Mouse (Mus musculus) regulatory T cell (primary cell): ENCODE measurements around the gene Gngt2.

Experiments
- in situ Hi-C: fragments of 300-600 bp; cut with MboI, MseI; formaldehyde crosslinking; loops from one replicate; pipeline ENCODE4 v1.15.1; 2025; ENCODE audit warnings: high pct_unique_total_duplicates

Gene Gngt2

DNA sequence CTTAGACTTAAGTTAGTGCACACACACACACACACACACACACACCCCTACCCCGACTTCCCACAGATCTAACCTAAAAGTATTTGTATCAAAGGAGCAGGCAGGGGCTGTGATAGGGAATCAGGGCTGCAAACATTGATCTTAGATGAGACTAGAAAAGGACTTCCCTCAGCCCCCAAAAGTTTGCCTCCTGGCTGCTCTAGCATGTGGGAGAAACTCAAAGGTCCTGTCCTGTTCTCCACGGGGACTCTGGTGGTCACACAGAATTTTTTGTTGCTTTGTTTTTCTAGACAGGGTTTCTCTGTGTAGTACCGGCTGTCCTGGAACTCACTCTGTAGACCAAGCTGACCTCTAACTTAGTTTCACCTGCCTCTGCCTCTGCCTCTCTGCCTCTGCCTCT, 11.4 kb upstream of the Gngt2 start:
- in situ Hi-C loops, result no loop called here

GRCm38 (mm10) chr11:95826317-95827167, 10.5 kb upstream of the Gngt2 start:
- in situ Hi-C loops, result no loop called here

- in situ Hi-C loops, result no loop called here
Measured at GRCm38 (mm10) chr11:95827168-95827447, 9.9 kb upstream of the Gngt2 start.

GRCm38 (mm10) chr11:95827464-95828085, 9.4 kb upstream of the Gngt2 start:
- in situ Hi-C loops, result no loop called here

GRCm38 (mm10) chr11:95828181-95828964, 8.6 kb upstream of the Gngt2 start:
- in situ Hi-C loops, result no loop called here

GRCm38 (mm10) chr11:95829526-95830050, 7.4 kb upstream of the Gngt2 start:
- in situ Hi-C loops, result no loop called here

DNA sequence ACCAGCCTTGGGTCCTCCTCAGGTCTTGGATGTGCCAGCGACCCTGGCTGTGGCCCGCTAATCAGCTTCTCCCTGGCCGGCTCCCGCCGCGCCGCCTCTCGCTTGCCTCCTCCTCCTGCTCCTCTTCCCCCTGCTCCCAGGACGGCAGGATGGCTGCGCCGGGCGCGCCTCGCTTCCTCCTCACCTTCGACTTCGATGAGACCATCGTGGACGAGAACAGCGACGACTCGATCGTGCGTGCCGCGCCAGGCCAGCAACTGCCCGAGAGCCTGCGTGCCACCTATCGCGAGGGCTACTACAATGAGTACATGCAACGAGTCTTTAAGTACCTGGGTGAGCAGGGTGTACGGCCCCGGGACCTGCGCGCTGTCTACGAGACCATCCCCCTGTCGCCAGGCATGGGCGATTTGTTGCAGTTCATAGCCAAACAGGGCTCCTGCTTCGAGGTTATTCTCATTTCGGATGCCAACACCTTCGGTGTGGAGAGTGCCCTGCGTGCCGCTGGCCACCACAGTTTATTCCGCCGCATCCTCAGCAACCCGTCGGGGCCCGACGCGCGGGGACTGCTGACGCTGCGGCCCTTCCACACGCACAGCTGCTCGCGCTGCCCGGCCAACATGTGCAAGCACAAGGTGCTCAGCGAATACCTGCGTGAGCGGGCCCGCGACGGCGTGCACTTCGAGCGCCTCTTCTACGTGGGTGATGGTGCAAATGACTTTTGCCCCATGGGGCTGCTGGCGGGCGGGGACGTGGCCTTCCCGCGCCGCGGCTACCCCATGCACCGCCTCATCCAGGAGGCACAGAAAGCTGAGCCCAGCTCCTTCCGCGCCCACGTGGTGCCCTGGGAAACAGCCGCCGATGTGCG, 6.4 kb upstream of the Gngt2 start:
- in situ Hi-C loops, result no loop called here

DNA sequence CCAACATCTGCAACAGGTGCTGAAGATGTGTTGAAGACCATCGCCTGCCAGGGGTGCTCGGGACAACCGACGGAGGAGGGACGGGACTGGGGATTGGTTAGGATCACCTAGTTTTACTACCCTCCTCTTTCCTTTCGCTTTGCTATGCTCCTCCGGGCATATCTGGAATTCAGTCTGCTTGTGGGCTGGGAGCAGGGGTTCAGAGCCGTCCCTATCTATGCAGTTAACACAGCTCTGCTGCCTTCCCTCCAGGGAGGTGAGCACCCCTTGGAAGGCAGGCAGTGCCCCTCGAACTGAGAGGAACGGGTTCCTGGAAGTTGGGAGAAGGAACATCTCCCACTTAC, 5.8 kb upstream of the Gngt2 start:
- in situ Hi-C loops, result no loop called here

- in situ Hi-C loops, result no loop called here
Measured at GRCm38 (mm10) chr11:95831641-95832040, 5.4 kb upstream of the Gngt2 start.

DNA sequence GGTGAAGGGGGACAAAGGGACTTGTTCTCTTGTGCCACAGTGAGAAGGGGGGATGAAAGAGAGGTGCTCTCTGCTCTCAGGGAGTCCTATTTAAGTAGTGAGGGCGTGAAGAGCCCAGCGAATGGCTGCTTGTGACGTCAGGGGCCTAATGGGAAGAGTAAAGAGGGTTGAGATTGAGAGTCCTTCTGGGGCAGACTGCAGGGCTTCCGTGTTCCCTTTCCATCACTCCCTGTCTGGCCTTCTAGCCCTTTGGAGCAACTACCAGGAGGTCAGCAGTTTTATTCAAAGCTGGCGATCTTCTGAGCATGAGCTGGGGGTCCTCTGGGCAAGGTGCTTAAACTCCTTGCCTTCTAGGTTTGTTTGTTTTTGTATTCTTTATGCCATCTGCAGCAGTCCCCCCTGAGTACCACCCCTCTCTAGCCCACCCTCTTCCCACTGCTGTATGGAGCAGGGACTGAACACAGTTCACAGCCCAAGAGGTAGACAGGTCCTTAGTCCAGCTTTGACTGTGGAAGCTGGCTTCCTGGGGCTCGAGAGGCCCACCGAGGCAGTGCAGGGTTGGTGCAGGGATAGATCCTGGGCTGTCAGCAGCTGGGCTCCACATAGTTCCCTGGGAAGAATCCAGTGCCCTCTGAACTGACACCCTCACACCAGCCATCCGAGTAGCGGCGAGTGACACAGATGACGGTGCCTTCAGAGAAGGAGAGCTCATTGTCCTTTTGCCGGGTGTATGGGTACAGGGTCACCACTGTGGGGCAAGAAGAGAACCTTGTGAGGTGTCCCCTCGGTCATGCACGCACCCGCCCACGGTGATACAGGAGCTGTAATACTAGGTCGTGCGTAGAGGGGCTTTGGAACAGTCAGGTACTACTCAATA, 4.6 kb upstream of the Gngt2 start:
- in situ Hi-C loops, result no loop called here

GRCm38 (mm10) chr11:95833006-95833570, 3.9 kb upstream of the Gngt2 start:
- in situ Hi-C loops, result no loop called here

GRCm38 (mm10) chr11:95833631-95834142, 3.3 kb upstream of the Gngt2 start:
- in situ Hi-C loops, result no loop called here

- in situ Hi-C loops, result no loop called here
Measured at GRCm38 (mm10) chr11:95834143-95834667, 2.8 kb upstream of the Gngt2 start.

DNA sequence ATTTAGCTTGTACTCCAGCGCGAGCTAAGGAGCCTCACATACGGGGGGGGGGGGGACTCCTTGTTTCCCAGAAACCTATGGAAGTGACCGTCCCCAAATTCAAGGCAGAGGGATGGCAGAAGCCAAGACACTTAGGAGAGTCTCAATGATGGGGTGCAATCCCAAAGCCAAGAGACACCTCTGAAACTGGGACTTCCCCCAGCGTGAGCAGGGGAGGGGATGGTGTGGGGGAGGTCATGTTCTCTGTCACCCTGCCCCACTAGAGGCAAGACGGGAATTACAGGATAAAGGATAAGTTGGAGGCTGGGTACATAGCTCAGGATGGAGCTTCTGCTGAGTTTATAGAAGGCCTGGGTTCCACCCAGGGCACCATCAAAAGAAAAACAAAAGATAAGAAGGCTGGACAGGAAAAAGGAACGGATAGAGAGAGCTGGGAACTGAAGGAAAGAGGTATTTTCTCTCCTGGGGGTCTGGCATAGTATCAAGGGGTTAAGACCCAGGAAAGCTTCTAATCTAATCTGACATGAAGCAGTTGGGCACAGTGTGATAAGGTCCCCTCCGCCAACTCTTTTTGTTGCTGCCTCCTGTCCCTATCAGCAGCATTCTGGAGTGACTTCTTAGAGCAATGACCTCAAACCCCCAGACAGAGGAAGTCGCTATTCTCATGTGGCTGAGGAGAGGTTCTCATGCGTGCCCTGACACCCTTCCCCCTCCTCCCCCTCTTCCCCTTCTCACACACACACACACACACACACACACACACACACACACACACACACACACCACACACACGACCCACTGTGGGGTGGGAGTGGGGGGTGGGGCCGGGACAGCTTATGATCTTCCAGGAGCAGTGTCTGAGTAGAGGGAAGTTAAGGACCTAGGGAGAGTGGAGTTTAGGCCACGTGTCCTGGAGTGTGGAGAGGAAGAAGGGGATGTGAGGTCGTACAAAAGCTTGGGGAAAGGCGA, 2.0 kb upstream of the Gngt2 start:
- in situ Hi-C loops, result no loop called here

DNA sequence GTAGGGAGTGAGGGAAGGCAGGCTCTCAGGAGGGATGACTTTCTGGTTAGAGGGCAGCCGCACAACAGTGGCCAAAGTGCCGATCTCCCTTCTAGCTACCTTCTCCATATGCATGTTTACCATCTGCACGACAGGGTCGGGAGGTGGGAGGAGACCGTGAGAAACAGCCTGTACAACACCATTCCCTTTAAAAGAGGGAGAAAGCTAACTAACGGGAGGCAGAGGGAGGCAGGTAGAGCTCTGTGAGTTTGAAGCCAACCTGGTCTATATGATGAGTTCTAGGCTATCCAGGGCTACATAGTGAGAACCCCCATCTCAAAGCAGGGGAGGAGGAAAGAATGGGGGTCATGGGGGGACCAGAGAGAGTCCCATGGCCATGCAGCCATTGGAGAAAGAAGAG, 1.2 kb upstream of the Gngt2 start:
- in situ Hi-C loops, result no loop called here

GRCm38 (mm10) chr11:95836433-95836832, 583 bp upstream of the Gngt2 start:
- in situ Hi-C loops, result no loop called here

DNA sequence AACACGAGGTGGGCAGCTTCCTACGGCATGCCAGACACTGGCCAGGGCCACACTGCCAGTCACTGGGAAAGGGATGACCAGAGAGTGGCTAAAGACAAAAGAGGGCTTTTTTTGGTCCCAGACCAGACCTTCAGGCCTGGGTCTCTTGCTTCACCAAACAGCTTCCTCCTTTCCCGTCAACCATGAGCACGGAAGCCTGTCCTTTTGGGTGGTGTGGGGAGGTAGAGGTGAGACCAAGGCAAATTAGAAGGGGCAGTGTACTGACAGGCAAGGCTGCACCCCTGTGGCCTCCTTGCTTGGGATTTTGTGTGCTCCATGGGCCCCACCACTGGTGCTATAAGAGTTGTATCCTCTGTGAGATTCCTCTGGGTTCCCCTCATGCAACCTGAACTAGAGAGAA, 1.6 kb downstream of the Gngt2 start:
- in situ Hi-C loops, result no loop called here

DNA sequence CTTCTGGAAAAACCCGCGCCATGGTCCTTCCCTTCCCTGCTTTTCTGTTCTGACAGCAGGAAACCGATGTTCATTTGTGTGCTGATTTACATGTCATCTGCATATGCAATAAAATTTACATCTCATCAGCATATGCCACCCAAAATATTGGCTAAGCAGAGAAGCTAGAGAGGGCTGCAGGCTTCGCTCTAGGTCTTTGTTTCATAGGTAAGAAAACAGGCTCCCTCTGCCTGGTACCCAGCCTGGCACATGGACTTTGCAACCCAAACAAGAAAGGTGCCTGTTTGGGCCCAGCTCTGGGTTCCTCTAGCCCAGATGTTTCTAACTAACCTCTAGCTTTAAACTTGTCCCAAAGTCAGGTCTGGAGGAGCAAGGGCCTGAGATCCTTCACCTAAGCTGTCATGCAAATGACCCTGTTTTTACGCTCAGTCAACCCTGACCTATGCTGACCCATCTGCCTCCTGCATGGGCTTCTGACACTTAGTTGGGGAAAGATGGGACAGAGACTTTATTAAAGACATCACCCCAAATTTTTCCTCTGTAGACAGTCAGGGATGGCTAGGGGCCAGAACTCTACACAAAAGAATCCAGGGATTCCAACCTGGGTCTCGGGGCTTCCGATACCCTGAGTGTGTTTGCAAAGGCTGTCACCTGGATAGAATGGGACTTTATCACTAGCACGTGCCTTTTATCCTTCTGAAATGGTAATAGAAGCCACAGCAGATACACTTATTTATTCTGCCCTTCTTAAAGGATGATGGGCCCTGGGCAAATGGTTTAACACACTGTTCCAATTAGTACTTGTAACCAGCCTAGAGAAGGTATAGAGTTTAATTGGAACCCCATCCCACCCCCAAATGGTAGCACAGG, 2.2 kb downstream of the Gngt2 start:
- in situ Hi-C loops, result no loop called here
